Mouse (Mus musculus) adipocyte (in vitro differentiated cells): Measurements from ENCODE around the gene Sccpdh.
"Not testable (repeated sequence)": the region's sequence is repeated elsewhere in the genome, so short reads cannot be mapped to it uniquely, and the experiment has no call there.

Source experiments
- DNase-seq: peaks from one replicate; pipeline ENCODE4 v3.0.0-alpha.2; 2016; ENCODE audit warnings: low spot score

The Sccpdh gene

DNA sequence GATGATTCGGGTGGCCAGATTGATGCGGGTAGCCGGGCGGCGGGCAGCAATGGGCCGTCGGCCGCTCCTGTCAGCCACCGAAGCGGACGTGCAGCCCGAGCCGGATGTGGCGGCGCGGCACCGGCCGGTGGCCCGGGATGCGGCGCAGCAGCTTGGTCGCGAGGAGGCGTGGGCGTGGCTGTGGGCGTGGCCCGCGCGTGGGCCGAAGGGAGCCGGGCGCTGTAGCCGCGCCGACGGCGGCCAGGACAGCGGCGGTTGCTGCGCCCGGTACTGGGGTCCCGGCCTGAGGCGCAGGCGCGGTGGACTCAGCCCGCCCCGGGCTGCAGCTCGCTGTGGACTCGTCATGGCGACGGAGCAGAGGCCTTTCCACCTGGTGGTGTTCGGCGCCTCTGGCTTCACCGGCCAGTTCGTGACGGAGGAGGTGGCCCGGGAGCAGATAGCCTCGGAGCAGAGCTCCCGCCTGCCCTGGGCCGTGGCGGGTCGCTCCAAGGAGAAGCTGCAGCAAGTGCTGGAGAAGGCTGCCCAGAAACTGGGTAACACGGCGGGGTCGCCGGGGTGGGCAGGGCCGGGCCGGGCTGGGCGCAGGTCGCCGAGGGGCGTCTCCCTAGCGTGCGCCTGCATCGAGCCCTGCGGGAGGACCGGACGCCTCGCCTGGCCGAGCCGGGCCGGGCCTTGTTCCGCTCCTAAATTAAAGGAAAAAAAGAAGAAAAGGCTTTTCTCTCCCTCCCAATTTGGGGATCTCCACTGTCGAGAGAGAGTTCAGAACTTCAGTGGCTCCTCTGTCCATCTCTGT lies at the start of gene Sccpdh:
Gene Sccpdh, plus strand, starts transcription at position 198 of the 793 bp plus-strand sequence.
- peak; percentile 78 for DNase-seq

DNA sequence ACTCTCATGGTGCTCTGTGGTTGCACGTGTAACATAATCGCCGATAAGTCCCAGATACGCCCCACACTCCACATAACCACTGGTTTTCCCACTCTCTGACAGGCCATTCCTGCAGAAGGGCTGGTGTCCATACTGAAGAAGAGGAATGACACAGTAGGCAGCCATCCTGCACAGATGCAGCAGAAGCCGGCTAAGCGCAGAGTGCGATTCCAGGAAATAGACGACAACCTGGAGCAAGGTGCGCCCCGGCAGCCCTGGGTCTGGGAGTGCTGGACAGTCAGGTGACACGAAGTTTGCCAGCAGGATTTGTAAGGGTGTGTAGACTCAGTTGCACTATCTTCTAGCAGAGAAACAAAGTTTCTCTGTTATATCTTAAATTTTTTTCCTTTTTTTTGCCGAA lies 45.3 kb upstream of the Sccpdh start:
- DNase-seq: no peak

DNA sequence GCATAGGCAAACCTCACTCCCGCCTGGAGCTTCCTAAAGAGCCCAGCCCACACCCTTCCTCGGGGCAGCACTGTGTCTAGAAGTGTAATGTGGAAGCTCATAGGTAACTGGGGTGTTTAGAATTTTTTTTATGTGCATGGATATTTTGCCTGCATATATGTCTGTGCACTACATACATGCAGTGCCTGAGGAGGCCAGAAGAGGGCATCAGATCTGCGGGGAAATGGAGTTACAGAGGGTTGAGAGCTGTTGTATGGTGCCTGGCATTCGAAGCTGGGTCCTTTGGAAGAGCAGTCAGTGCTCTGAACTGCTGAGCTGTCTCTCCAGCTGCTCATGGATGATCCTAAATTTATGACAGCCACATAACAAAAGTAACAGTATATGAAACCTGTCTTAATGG lies 44.4 kb upstream of the Sccpdh start:
- peak; percentile 17 for DNase-seq

DNA sequence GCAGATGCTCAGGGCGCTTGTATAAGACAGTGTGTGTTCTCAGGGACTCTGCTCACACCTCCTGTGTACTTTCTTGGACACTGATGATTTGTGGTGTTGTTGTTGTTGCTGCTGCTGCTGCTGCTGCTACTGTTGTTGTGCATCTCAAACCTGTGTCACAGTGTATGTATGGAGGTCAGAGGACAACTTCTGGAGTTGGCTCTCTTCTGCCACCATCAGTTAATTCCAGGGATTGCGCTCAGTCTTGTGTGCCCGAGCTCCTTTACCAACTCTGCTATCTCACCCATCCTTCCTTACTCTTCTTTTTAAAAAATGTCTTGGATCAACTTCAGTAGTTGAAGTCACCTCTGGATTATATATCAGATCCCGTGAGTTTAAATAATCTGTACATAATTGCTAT lies 43.7 kb upstream of the Sccpdh start:
- DNase-seq: peak; percentile 71

DNA sequence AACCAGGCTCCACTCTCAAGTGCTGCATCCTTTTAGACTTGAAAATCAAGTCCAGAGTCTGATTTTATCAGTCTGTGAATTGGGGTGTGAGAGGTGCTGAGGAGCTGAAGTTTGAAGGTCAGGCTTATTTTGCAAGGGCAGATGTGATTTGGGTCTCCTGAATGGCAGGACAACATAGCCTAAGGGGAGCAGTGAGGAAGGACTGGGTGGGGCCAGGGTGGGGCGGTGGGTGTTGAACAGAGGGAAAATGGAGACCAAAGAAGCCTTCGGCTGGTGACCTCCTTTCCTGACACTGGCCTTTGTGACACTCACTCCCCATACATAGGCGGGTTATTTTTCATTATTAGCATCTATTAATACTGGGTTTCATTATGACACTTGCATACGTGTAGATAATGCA lies 40.2 kb upstream of the Sccpdh start:
- no peak for DNase-seq

DNA sequence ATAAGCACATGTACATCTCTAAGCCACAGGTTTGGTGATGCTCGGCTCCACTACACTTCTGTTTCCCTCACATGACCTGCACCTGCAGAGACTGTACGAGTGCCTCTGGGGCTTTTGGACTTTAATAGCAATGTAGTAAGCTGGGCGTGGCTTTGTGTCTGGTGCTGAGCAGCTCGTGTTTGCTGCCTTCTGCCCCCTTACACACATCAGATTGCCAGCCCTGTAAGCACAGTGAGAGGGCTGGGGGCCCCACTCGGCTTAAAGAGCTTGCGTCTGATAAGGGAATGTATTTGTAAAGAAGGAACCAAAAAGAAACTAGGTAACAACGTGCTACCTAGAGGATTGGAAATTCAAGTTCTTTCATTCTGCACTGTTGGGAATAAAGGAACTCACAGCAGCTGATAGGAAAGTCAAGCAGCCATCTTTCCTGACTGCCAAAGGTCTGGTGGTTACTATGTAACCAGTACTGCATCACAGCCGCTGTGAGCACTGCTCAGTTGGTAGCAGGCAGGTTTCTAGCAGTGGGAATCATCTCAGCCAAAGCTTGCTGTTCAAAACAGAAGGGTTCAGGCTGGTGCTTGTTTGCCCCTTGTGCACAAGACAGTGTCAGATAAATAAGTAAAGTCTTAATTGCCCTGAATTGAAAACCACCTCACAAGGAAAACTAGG lies 39.4 kb upstream of the Sccpdh start:
- DNase-seq: no peak

DNA sequence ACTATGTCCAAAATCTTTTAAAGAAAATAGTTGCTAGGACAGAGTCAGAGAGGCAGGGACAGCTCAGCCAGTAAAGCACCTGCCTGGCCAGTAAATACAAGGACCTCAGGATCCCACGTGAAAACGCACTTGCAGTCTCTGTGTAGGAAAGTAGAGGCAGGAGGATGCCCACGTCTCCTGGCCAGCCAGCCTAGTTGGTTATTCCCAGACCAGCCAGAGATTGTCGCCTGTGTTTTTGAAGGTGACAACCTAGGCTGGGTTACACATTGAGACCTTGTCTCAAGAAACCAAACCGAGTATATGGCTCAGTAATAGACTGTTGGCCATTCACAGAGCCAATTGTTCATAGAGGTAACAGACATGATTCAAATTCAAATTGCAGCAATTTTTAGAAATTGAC lies 38.7 kb upstream of the Sccpdh start:
- DNase-seq: no peak

DNA sequence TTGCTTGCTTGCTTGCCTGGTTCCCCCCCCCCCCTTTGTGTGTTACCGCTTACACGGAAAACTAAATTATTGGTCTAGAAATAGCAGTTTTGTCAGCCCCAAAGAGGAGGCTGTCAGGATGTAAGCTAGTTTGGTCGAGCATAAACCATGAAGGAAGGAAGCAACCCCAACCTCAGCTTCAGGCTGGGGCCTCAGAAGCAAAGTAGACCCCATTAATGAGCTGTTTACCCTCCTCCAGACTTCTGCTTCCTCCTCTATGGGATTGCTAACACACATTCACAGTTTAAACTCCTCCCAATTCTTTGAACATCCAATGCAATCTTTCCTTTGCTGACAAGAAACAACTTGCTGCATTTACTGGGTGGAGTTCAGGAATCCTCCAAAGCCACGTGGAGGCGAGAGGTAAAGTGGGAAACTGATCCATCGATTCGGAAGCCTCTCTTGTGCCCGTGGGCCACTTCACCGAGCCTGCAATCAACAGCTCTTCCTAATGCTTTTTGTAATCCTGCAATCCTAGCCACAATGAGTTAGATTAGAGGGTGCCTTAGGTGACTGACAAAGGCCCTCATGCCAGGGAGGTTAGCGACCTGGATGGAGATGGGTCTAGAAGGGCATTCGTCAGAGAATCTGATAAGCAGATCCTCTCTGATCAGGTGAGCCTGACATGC lies 35.1 kb upstream of the Sccpdh start:
- DNase-seq: no peak

DNA sequence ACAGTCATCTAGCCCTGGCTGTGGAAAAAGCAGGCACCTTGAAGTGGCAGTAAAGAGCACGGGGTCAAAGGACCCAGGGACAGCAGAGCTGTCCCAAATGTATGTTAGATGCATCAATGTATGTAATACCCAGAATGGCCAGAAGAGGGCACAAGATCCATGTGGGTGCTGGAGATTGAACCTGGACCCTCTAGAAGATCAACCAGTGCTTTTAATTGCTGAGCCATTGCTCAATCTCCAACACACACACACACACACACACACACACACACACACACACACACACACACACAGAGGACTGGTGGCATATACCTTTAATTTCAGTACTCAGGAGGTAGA lies 34.6 kb upstream of the Sccpdh start:
- peak; percentile 28 for DNase-seq

DNA sequence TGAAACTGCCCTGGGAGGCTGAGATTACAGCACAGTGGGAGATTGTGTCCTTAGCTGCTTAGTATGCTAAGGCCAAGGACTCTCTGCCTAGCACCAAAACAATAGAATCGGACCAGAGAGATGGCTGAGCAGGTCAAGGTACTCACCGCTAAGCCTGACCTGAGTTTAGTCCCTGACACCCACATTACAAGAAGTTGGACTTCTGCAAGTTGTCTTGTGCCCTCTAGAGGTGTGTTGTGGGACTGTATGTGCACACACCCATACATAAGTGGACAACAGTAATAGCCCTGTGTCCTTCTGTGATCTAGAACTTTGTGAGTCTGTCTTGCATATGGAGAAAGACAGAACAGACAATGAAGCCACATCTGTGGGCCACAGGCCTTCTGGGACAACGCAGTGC lies 33.9 kb upstream of the Sccpdh start:
- DNase-seq: no peak

DNA sequence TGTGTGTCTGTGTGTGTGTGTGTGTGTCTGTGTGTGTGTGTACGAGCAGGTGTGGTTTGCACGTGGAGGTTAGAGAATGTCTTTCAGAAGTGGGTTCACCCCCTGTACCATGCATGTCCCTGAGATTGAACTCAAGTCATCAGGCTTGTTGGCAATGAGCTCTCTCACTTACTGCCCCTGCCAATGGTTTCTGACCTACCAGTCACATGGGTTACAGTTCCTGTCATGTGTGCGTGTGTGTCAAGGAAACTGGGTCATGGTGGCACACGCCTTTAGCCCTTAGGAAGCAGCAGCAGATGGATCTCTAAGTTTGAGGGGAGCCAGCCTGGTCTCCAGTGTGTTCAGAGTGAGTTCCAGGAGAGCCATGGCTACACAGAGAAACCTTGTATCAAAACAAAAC lies 25.3 kb upstream of the Sccpdh start:
- peak; percentile 54 for DNase-seq

DNA sequence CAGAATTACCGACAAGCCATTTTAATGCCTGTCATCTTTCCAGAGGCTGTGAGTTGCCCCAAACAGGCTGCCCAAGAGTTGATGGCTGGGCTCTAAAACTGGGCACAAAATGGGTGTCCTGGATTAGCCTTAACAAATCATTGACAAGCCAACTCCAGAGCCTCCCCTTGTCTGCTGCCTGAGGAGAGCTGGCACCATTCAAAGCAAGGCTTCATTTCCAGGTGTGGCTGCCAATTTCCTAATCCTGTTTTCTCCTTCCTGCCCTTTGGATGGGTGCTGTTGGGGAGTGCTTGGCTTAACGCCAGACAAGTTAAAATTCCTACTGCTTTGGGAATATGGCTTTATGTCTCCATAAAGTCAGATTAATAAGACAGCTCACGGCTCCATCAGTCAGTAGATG lies 23.9 kb upstream of the Sccpdh start:
- DNase-seq: no peak

DNA sequence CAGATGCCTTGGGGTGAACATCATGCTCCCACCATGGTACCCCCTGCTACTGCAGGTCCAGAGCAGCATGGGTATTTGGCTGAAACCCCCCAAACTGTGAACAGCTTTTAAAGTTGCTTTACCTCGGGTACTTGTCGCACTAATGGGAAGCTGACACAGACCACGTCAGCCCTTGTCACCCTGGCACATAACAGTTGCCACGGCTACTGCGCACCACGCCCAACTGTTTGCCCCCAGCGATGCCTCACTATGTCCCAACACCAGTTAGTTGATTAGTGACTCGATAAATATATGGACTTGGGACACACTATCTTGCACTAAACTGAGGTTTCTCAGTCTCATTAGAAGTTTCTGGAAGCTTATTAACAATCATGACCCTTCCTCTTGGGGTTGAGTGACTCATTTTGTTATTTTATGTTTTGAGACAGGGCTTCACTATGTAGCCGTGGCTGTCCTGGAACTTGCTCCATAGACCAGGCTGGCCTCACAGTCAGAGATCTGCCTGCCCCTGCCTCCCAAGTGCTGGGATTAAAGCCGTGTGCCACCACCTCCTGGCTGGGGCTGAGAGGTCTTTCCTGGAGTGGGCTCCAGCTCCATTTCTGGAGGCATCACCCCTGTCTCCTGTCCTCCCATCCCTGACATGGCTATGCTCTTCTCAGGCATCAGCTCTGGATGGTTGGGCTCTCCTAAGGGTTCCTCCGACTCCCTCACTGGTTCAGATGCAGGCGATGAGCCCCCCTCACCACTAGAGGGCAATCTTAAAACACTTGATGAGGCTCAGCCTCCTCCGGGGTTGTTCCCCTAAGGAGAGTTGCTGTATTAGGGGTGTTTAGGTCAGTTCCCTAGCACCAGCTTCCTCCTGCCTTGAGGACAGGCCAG lies 22.7 kb upstream of the Sccpdh start:
- DNase-seq: peak; percentile 81

DNA sequence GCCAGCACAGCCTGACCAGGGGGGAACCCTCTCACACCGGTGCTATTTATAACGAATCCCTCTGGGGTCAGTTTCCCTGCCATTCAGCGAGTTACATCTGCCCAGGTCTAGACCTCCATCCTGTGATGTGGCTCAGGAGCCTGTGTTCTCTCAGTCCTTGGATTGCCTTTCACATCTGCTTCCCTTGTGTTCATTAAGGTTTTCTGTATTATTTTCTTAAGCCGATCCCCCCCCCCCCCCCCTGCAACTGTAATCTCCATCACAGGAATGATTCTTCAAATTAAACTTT lies 22.1 kb upstream of the Sccpdh start:
- DNase-seq: no peak

DNA sequence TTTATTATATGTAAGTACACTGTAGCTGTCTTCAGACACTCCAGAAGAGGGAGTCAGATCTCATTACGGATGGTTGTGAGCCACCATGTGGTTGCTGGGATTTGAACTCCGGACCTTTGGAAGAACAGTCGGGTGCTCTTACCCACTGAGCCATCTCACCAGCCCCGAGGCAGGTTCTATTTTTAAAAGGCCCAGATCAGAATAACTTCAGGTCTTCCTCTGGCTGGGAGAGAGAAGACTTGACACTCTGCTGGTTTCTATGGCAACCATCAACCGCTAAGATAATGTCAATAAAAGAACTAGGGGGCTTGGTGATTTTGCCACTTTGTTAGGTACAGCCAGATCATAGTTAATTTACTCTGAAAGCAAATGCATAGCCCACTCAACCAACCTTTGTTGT lies 19.3 kb upstream of the Sccpdh start:
- DNase-seq: not testable (repeated sequence)

DNA sequence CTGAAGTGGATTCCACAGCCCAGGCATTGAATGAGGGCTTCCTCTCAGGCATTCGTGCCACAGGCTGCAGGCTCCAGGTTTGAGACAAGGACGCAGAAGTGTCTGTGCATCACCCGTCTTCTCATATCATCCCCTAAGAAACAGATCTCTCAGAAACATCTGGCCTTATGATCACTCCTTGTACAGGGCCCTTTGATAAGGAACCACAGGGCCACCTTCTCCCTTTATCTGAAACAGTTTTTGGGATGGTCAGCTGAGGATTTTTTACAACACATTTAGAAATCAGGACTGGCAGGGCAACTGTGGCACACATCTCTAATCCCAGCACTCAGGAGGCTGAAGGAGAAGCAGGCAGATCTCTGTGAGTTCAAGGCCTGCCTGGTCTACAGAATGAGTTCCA lies 18.7 kb upstream of the Sccpdh start:
- no peak for DNase-seq

DNA sequence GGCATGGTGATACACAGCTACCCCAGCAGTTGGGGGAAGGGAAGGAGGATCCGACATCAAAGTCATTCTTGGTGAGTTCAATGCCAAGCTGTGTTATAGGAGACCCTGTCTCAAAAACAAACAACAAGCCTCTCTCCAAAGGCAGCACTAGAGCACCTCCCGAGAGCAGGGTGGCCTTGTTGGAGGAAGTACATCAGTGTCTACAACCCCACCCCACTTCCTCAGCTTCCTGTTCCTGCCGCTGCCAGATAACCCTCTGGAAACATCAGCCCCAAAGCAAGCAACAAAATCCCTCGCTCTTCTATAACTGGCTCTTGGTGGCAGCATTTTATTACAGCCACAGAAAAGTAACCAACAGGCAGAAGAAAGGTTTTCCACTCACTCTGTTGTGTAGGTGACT lies 17.7 kb upstream of the Sccpdh start:
- no peak for DNase-seq

DNA sequence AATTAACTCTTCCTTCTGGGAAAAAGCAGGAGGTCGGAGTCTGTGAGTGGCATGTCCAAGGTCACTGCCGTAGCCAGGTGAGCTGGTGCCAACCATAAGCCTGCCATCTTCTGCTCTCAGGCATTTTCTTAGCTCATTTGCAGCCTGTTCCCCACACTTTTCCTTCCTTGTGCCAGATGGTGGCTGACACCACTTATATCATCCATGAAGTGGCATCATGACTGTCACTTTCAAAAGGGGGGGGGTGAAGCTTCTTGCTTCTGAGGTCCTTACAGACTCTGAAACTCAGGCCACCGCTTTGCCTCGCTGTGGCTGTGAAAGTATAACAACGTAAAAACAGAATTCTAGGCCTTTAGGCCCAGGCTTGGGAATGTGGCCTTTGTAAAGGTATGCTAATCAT lies 16.8 kb upstream of the Sccpdh start:
- DNase-seq: no peak

DNA sequence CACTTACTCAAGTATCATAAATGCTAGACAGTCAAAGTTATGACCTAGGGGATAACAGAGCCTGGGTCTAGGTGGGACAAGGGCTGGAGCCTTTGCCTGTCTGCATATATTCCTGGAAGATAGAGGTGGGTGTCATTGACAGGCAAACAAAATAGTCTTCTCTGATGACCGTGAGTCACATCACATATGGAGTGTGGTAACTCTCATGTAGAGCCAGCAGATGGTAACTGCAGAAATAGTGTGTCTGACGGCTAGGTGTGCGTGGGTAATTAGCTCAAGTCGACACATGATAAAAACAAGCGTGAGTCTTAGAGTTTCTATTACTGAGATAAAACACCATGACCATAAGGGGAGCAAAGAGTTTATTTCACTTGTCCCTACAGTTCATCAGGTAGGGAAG lies 4.9 kb upstream of the Sccpdh start:
- no peak for DNase-seq

DNA sequence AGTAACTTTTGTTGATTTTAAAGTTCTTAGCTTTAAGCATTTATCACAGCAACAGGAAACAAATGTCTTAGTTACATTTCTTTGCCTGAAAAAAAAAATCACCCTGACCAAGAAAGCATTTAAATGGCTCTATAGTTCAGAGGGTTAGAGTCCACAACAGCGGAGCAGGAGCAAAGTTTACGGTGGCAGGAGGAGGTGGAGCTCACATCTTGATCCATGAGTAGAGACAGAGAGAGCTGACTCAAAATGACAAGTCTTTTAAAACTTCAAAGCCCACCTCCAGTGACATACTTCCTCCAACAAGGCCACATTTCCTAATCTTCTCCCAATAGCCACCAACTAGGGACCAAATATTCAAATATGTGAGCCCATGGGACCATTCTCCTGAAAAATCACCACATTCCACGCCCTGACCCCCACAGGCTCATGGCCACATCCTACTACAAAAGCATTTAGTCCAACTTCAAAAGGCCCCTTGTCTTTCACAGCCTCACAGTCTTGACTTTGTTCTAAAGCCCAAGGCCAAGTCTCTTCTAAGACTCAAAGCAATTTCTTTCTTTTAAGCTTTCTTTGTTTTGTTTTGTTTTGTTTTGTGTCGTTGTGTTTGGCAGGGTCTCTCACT lies 3.6 kb upstream of the Sccpdh start:
- no peak for DNase-seq

DNA sequence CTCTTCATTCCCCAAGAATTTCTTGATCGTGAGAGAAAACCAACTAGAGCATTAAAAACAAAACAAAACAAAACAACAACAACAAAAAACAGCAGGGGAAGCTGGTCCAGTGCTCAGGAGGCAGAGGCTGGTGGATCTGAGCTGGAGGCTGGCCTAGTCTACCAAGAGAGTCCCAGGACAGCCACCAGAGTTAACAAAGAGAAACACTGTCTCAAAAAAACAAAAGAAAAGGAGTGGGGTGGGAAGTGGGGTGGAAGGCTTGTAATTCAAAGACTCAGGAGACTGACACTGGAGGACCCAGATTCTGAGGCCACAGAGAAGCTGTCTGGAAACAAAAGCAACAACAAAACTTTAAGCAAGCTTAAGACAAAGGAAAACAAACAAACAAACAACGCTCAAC lies 1.0 kb upstream of the Sccpdh start:
- no peak for DNase-seq

DNA sequence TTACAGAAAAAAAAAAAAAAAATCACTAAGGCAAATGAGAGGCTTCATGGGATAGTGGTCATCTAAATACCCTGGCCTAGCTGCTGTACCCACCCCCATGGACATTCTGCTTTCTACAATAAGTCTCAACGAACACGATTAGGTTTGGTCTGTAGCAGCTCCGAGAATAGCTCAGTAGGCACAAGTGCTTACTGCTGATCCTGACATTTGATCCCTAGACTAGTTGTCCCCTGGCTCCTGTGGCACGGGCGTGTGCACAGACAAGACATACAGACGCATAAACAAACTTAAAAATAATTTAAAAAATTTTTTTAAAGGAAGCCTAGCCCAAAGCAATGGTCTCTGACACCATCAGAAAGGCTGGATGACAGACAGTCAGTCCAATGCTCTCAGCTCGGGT lies 560 bp upstream of the Sccpdh start:
- DNase-seq: peak; percentile 17
